Mouse (Mus musculus) cerebellum, adult 2 months (tissue): ENCODE data around the gene Nfatc2.

Experiments used
- CTCF ChIP-seq: fragments of 200-500 bp; IDR thresholded peaks from 2 replicates; pipeline ENCODE4 v1.5.1; 2011; ENCODE audit warnings: low read depth, mild to moderate bottlenecking, control low read depth, low read length, moderate library complexity, borderline replicate concordance; ENCODE audit not compliant: insufficient read depth
- POLR2A ChIP-seq: fragments of 200-500 bp; IDR thresholded peaks from 2 replicates; pipeline ENCODE4 v1.6.1; 2011; ENCODE audit warnings: low read length, control low read depth, borderline replicate concordance; ENCODE audit not compliant: insufficient read depth

DNA sequence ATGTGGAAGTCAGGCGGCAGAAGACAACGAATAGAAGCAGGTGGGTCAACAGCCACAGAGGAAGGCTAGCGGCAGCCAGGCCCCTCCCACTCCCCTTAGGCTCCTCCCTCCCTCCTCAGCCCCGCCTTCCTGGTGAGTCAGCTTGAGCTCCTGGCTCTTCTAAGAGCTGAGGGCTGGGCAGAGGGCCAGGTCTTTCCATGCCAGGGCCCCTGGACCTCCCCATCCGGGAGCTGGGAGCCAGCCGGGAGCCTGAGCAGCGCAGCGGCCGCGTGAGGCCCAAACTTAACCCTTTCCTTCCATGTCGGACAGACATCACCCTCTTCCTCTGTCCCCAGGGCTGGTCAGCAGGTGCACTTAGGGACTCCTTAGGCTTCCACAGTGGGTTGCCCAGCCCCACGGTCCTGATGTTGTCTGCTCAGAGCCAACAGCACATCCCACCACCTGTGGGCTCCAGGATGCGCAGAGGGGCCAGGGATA is 76.5 kb downstream of the Nfatc2 start:
- no peak for TF ChIP-seq CTCF
- TF ChIP-seq POLR2A = no peak
